Mouse (Mus musculus) liver, embryonic 13.5 days (tissue): ENCODE measurements around the gene Dnajb13. TPM values are rescaled to one million over a fixed set of nuclear protein-coding genes. Genes with fewer than 3 reads are reported as not detected.

Source experiments
- ATAC-seq: fragments of 200-750 bp; cut with Nextera tagmentation; 2 replicates; pipeline ENCODE4 v1.8.0; 2017; ENCODE audit warnings: low read depth, mild to moderate bottlenecking, moderate number of reproducible peaks, moderate library complexity
- DNase-seq: peaks from one replicate; pipeline ENCODE4 v3.0.0; 2022
- H3K27ac ChIP-seq: fragments of 300-500 bp; sonication (generic); 2 replicates; pipeline ENCODE4 v1.5.1; 2015; ENCODE audit warnings: moderate library complexity, mild to moderate bottlenecking, inconsistent platforms
- H3K27me3 ChIP-seq: fragments of 300-500 bp; sonication (generic); 2 replicates; pipeline ENCODE4 v1.6.1; 2015; ENCODE audit warnings: mild to moderate bottlenecking, inconsistent platforms
- H3K36me3 ChIP-seq: fragments of 300-500 bp; sonication (generic); 2 replicates; pipeline ENCODE4 v1.6.1; 2015; ENCODE audit warnings: mild to moderate bottlenecking, inconsistent platforms
- H3K4me1 ChIP-seq: fragments of 300-500 bp; sonication (generic); replicated peaks from 2 replicates; pipeline ENCODE4 v1.6.1; 2015; ENCODE audit warnings: inconsistent platforms
- H3K4me2 ChIP-seq: fragments of 300-500 bp; sonication (generic); 2 replicates; pipeline ENCODE4 v1.6.1; 2015; ENCODE audit warnings: inconsistent platforms, mild to moderate bottlenecking, moderate library complexity
- H3K4me3 ChIP-seq: fragments of 300-500 bp; sonication (generic); replicated peaks from 2 replicates; pipeline ENCODE4 v1.5.1; 2015; ENCODE audit warnings: mild to moderate bottlenecking, inconsistent platforms
- H3K9ac ChIP-seq: fragments of 300-500 bp; sonication (generic); 2 replicates; pipeline ENCODE4 v1.6.1; 2015; ENCODE audit warnings: mild to moderate bottlenecking, inconsistent platforms
- H3K9me3 ChIP-seq: fragments of 300-500 bp; sonication (generic); replicated peaks from 2 replicates; pipeline ENCODE4 v1.6.1; 2016; ENCODE audit warnings: inconsistent platforms
- WGBS: fragments of 180-500 bp; shearing (Covaris S2); methylation state at CpG from one replicate; pipeline ENCODE4 v1.1.7; 2015; ENCODE audit not compliant: insufficient replicate concordance; 5-methylcytosine and 5-hydroxymethylcytosine counted together
- polyA plus RNA-seq: library from polyadenylated mRNA; unstranded; fragments of >200 nt; fragmentation: Nextera tagmentation; extraction: Ambion mirVana; gene quantifications from 2 replicates; pipeline ENCODE4 v1.2.1, GENCODE M21; 2015

Dnajb13 gene
- polyA plus RNA-seq, 1 experiment from 2014 or later = 2.5 TPM

DNA sequence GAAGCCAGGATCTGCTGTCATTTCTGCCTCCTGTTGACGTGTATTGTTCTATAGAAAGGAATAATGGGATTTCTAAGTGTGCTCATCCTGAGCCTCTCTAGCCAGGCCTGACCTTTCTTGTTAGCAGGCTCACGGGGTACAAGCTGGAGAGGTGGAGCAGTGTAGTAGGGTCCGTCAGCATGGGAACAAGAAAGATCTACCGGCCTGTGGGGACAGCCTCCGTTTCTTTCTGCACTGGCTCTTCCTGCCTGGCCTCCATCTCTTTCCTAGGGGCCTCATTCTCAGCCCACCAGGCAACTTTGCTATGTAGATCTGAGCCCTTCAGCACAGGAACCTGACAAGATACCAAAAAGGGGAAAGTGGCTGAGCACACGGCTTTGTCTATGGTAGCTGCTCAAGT, 46.0 kb downstream of the Dnajb13 start:
- WGBS = 85% methylated on average over 6 of the region's 6 CpGs

DNA sequence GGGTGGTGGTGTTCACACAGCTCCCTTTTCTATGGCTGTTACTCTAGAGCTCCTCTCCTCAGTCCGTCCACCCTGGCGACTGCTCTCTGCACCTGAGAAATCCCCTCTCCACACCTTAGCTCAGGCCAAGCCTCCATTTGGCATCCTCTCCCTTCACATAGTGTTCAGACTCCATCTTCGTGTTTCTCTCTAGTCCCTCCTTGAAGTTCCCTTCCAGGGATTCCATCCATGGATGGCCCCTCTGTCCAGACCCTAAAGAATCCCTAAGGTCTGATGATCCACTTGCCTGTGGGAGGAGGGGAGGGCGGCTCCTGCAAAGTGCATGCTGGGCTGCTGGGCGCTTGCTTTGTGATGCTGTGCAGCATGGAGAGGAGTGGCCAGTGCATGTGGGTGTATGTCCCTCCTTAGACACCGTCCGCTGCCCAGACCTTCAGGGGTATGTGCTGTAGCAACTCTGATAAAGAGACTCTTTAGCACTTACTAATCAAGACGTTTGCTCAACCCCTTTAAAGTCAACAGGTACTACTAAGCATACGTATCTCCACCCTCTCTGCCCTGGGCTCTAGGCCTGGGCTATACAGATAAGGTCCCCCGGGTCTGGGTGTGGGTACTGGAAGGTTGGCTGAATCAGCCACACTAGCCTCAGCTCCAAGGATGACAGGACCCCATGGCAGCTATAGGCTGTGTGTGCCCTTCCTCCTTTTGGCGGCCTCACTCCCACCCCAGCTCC, 47.8 kb downstream of the Dnajb13 start:
- Histone ChIP-seq H3K36me3 (peaks cover 30% of the 10 kb centered on the region), H3K4me3 (peak overlapping the region; percentile 70), H3K4me1 (peaks cover 87% of the 10 kb centered on the region), H3K4me2 (peak overlapping the region; percentile 85), H3K27ac (peak overlapping the region; percentile 100), H3K9ac (peak overlapping the region; percentile 94), H3K27me3 (no peaks in the 10 kb centered on the region), H3K9me3 (no peaks in the 10 kb centered on the region)
- DNase-seq (peak; percentile 94), ATAC-seq (peak; percentile 95)
- 28% methylated on average over 11 of the region's 11 CpGs for WGBS

More for the DNA sequence above, 46.0 kb downstream of the Dnajb13 start:
- H3K4me2 ChIP-seq = peak overlapping the region; percentile 61
- peaks cover 70% of the 10 kb centered on the region for H3K4me1 ChIP-seq
- H3K9me3 ChIP-seq = no peaks in the 10 kb centered on the region
- no peaks in the 10 kb centered on the region for H3K27me3 ChIP-seq
- H3K9ac ChIP-seq = peak overlapping the region; percentile 73
- no peak for DNase-seq
- H3K4me3 ChIP-seq = no peak overlapping the region
- ATAC-seq = no peak
- peak overlapping the region; percentile 100 for H3K27ac ChIP-seq
- H3K36me3 ChIP-seq = peaks cover 17% of the 10 kb centered on the region

DNA sequence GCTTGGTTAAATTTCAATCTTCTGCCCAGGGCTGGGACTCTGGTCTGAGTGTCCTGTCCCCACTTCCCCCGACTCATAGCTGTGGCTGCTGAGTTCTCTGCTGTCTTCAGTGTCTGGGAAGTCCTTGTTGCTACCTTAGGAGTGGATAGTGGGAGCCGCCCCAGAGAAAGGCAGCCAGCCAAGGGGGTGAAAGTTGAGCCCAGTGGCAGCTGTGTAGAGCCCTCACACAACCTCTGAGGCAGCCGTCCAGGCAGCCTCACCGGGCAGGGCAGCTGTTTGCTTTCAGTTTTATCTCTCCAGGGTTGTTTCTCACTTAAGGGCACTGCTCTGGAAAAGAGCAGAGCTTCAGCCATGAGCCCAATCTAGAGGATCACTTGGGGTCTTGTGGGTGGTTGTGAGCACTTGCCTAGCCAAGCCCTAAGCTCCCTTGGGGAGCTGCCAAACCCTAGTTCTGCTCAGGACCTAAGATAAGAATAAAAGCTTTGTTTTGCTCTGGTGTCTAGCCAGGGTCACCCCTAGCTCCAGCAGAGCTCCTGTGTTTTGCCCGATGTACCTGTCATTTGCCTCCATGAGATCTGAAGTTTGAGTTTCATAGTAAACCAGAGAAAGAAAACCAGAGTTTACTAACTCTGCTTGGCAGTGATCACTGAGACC, 49.0 kb downstream of the Dnajb13 start:
- H3K4me3 ChIP-seq = peak overlapping the region; percentile 70
- WGBS = 20% methylated on average over 5 of the region's 5 CpGs

DNA sequence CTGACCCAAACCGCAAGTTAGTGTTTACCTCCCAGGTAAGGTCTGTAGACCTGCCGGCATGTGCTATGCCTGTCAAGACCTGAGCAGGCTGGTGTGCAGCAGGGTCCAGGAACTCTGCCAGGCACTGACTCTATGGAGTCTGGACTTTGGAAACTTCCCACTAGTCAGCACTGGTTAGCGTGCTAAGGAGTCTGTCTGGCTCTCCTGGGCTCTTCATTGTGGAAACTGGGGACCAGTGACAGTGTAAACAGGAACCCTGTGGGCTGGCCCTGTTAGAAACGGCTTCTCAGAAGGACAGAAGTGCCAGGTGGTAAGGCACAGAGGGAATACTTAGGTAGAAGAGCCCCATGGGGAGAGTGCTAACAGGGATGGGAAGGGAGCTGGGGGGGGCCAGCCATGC, 49.5 kb downstream of the Dnajb13 start:
- no peaks in the 10 kb centered on the region for H3K9me3 ChIP-seq
- DNase-seq (no peak), ATAC-seq (no peak)
- peak overlapping the region; percentile 70 for H3K4me3 ChIP-seq
- whole genome bisulfite sequencing = 64% methylated on average over 4 of the region's 4 CpGs
- H3K4me1 ChIP-seq = peaks cover 96% of the 10 kb centered on the region
- H3K36me3 ChIP-seq = peaks cover 46% of the 10 kb centered on the region
- peak overlapping the region; percentile 100 for H3K27ac ChIP-seq
- H3K4me2 ChIP-seq = peak overlapping the region; percentile 85
- H3K9ac ChIP-seq = peak overlapping the region; percentile 94
- no peaks in the 10 kb centered on the region for H3K27me3 ChIP-seq

More for the DNA sequence above, 49.0 kb downstream of the Dnajb13 start:
- Histone ChIP-seq H3K36me3 (peaks cover 41% of the 10 kb centered on the region), H3K4me2 (peak overlapping the region; percentile 85), H3K9me3 (no peaks in the 10 kb centered on the region), H3K27ac (peak overlapping the region; percentile 100), H3K9ac (peak overlapping the region; percentile 94), H3K27me3 (no peaks in the 10 kb centered on the region), H3K4me1 (peaks cover 96% of the 10 kb centered on the region)
- DNase-seq (peak; percentile 49), ATAC-seq (no peak)

DNA sequence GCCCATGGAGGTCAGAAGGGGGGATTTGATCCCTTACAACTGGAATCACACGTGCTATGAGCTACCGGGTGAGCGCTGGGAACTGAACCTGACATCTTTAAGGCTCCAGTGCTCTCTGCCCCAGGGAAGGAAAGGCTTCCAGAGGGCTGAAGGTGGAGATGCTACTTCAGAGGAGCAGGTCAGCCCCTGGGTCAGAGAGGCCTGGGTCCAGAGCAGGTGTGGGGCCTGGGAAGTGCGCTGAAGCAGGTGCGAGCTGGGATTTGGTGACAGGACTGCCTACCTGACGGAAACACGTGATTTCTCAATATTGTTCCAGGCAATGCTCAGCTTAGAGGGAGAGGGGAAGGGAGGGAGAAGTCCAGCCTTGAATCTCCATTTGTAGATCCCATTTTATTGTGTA, 50.5 kb downstream of the Dnajb13 start:
- ATAC-seq (no peak), DNase-seq (no peak)
- Histone ChIP-seq H3K4me2 (peak overlapping the region; percentile 85), H3K9me3 (no peaks in the 10 kb centered on the region), H3K27ac (peak overlapping the region; percentile 100), H3K36me3 (peaks cover 51% of the 10 kb centered on the region), H3K27me3 (no peaks in the 10 kb centered on the region), H3K4me3 (peak overlapping the region; percentile 70), H3K4me1 (peaks cover 97% of the 10 kb centered on the region), H3K9ac (peak overlapping the region; percentile 94)
- WGBS = 92% methylated on average over 7 of the region's 7 CpGs

DNA sequence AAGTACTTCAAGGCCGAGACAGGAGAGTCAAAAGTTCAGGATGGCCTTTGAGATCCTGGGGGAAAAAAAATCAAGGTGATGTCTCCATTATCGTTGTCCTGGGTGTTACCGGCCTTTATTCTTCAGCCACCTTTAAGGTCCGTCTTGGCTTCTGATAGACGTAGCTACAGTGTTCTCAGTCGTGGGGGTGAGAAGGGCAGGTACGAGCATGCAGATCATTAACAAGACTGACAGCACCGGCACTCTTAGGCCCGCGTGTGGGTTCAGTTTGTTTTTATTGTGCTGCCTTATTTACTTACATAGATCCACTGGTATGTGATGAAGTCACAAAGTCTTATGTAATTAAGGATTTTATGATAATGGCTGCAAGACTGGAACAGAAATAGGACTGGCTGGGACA, 51.0 kb downstream of the Dnajb13 start:
- H3K4me2 ChIP-seq = peak overlapping the region; percentile 85
- H3K9ac ChIP-seq = peak overlapping the region; percentile 94
- H3K27ac ChIP-seq = peak overlapping the region; percentile 100
- DNase-seq (no peak), ATAC-seq (no peak)
- peak overlapping the region; percentile 70 for H3K4me3 ChIP-seq
- H3K9me3 ChIP-seq = no peaks in the 10 kb centered on the region
- WGBS = 77% methylated on average over 10 of the region's 10 CpGs
- peaks cover 47% of the 10 kb centered on the region for H3K36me3 ChIP-seq
- no peaks in the 10 kb centered on the region for H3K27me3 ChIP-seq
- H3K4me1 ChIP-seq = peaks cover 97% of the 10 kb centered on the region

DNA sequence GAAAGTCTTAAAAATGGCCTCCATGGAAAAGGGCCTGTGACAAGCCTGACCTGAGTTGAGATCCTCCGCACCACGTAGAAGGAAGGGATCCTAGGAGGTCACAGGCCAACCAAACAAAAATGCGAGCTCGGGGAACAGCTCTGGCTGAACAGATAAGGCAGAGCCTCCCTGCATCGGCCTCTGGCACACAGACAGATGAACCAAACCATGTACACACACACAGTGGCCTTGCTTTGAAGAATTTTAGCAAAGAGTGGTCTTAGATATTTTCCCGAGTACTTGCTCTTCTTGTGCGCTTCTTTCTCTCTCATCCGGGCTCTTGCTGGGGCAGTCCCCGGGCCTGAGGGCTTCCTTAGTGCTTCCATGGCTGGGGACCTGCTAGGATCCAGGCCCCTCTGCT, 51.6 kb downstream of the Dnajb13 start:
- Histone ChIP-seq H3K27ac (peak overlapping the region; percentile 100), H3K9ac (peak overlapping the region; percentile 94), H3K9me3 (no peaks in the 10 kb centered on the region), H3K4me1 (peaks cover 97% of the 10 kb centered on the region), H3K4me2 (peak overlapping the region; percentile 85), H3K27me3 (no peaks in the 10 kb centered on the region), H3K36me3 (peaks cover 47% of the 10 kb centered on the region), H3K4me3 (peak overlapping the region; percentile 70)
- DNase-seq = peak; percentile 85
- ATAC-seq = peak; percentile 53
- 23% methylated on average over 9 of the region's 9 CpGs for WGBS

DNA sequence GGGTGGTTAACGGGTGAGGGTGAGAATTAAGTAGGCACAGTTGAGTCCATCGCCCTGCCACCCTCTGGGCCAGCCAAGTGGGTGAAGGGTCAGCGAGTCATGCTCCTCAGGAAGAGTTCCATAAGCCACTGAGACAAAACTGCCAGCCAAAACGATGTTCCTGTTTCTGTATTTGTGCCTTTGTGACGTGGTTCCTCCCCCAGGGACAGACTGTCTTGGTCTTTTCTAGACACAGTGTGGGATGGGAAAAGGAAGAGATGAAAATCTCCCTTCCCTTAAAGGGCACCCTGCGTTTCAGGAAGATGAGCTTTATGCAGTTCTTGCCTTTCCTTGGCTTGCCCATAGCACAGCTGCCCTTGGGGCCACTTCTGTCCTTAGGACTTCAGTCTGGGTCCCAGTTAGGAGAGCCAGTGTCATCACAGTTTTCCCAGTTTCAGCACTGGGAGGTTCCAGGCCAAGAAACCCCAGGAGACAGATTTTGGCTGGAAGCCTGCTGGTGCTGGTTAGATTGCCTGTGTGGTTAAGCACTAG, 53.1 kb downstream of the Dnajb13 start:
- H3K27me3 ChIP-seq = no peaks in the 10 kb centered on the region
- peak overlapping the region; percentile 100 for H3K27ac ChIP-seq
- no peak overlapping the region for H3K4me3 ChIP-seq
- DNase-seq (no peak), ATAC-seq (no peak)
- peak overlapping the region; percentile 94 for H3K9ac ChIP-seq
- peak overlapping the region; percentile 85 for H3K4me2 ChIP-seq
- H3K36me3 ChIP-seq = peaks cover 56% of the 10 kb centered on the region
- H3K9me3 ChIP-seq = no peaks in the 10 kb centered on the region
- 55% methylated on average over 6 of the region's 6 CpGs for WGBS
- peaks cover 98% of the 10 kb centered on the region for H3K4me1 ChIP-seq

DNA sequence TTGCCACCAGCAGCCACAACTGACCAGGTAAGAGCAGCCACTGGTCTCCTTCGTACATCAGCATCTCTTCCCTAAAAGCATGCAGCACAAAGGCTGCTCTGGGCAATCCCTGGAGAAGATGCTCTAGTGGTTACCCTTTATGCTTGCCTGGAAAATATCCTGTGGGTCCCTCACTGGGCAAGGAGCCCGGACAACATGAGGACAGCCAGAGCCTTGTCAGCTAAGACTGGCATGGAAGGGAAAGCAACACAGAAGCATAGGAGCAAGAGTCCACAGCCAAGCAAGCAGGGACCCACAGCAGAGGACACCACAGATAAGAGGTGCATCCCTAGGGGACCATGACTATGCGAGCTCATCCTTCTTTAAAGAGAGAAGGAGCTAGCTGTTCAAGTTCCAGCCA, 54.9 kb downstream of the Dnajb13 start:
- 78% methylated on average over 3 of the region's 3 CpGs for WGBS
- peaks cover 80% of the 10 kb centered on the region for H3K4me1 ChIP-seq
- H3K36me3 ChIP-seq = peaks cover 72% of the 10 kb centered on the region
- no peak overlapping the region for H3K4me3 ChIP-seq
- H3K4me2 ChIP-seq = no peak overlapping the region
- peak overlapping the region; percentile 67 for H3K9ac ChIP-seq
- no peaks in the 10 kb centered on the region for H3K9me3 ChIP-seq
- ATAC-seq (no peak), DNase-seq (no peak)
- H3K27ac ChIP-seq = peak overlapping the region; percentile 100
- H3K27me3 ChIP-seq = no peaks in the 10 kb centered on the region

DNA sequence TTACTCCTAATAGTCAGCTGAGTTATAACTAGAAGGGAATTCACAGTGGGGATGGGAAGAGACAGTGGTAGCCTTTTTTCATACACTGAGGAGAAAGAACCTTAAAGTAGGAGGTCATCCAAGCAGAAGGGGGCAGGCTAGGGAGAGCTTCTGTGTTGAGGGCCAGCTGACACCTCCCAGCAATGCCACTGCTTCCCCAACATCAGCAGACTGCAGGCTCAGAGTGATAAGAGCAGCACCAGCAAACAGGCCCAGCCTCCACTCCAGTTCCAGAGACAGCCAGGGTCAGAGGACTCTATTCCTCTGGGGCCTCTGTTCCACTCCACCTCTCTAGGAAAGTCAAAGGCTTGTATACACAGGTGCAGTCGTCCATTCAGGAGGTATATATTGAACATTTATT, 56.6 kb downstream of the Dnajb13 start:
- peak; percentile 78 for DNase-seq
- peaks cover 74% of the 10 kb centered on the region for H3K36me3 ChIP-seq
- H3K4me3 ChIP-seq = no peak overlapping the region
- 21% methylated on average over 1 of the region's 1 CpGs for WGBS
- H3K4me2 ChIP-seq = peak overlapping the region; percentile 42
- H3K9me3 ChIP-seq = no peaks in the 10 kb centered on the region
- H3K27ac ChIP-seq = peak overlapping the region; percentile 100
- peak; percentile 92 for ATAC-seq
- H3K9ac ChIP-seq = peak overlapping the region; percentile 67
- H3K4me1 ChIP-seq = peaks cover 63% of the 10 kb centered on the region
- no peaks in the 10 kb centered on the region for H3K27me3 ChIP-seq
